Mouse (Mus musculus): Measurements from ENCODE around the gene Ptprs. TPM values are rescaled to one million over a fixed set of nuclear protein-coding genes. Genes with fewer than 3 reads are reported as not detected.
A peak's percentile ranks its signal among the peaks of the same experiment; 100 is the strongest.

The Ptprs gene
- 69.5 and 83.2 TPM in 2 replicates for polyA plus RNA-seq (2016; fragmentation: Nextera tagmentation; extraction: Ambion mirVana)

DNA sequence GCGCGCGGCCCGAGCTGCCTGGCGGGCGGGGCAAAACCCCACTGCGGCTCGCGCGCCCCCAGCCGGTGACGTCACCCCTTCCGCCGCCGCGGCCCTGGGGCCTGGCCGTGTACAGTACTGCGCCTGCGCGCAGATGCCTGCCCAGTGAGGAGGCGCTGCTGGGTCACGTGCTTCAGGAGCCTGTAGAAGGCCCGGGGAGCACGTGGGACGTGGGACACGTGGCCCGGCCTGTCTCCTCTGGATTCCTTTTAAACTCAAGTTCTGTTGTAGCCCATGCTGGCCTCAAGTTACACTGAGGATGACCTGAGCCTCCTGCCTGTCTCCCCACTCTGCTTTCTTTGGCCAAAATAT lies at the start of gene Ptprs:
Gene Ptprs, minus strand, starts transcription at position 82 of the 351 bp plus-strand sequence.
- Histone ChIP-seq H3K9me3 (replicated peaks) (no peaks in the 10 kb centered on the region), H3K36me3 (no peaks in the 10 kb centered on the region), H3K27me3 (ENCODE audit: low read depth, poor library complexity, severe bottlenecking) (peaks cover 62% of the 10 kb centered on the region), H3K4me3 (peak within 1 kb of the TSS; percentile 69), H3K27ac (peak within 1 kb of the TSS; percentile 92), H3K4me1 (peaks cover 51% of the 10 kb centered on the region)
- DNase-seq (ENCODE audit: low spot score) = peak; percentile 98
- under 1% methylated on average over 27 of the region's 27 CpGs for WGBS

DNA sequence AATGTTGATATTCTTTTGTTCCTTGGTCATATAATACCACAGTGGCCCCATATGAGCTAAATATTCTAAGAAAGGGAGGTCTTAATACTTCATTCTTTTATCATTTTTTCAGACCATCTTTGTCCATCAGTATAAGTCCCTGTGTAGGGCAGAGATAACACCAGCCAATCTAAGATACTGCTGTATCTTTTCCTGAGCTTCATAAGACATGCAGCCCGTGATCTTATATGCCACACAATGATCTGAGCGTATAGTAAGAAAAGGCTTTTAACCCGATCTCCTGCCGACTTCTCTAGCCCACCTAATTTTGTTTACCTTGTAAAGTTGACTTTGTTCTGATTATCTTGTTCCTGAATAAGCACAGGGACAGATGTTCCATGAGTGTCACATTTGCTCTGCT lies 48.7 kb upstream of the Ptprs start:
- WGBS = 86% methylated on average over 4 of the region's 4 CpGs
- Histone ChIP-seq H3K9me3 (replicated peaks) (no peaks in the 10 kb centered on the region), H3K36me3 (no peaks in the 10 kb centered on the region), H3K4me1 (no peaks in the 10 kb centered on the region), H3K27ac (no peak overlapping the region), H3K27me3 (ENCODE audit: low read depth, poor library complexity, severe bottlenecking) (no peaks in the 10 kb centered on the region), H3K4me3 (no peak overlapping the region)
- DNase-seq (ENCODE audit: low spot score) = no peak

GRCm38 (mm10) chr17:56522744-56523143 lies 46.5 kb upstream of the Ptprs start:
- DNase-seq (ENCODE audit: low spot score) = peak; percentile 22
- 65% methylated on average over 1 of the region's 1 CpGs for WGBS
- Histone ChIP-seq H3K4me3 (no peak overlapping the region), H3K4me1 (no peaks in the 10 kb centered on the region), H3K9me3 (replicated peaks) (no peaks in the 10 kb centered on the region), H3K27ac (no peak overlapping the region), H3K36me3 (no peaks in the 10 kb centered on the region), H3K27me3 (ENCODE audit: low read depth, poor library complexity, severe bottlenecking) (no peaks in the 10 kb centered on the region)

DNA sequence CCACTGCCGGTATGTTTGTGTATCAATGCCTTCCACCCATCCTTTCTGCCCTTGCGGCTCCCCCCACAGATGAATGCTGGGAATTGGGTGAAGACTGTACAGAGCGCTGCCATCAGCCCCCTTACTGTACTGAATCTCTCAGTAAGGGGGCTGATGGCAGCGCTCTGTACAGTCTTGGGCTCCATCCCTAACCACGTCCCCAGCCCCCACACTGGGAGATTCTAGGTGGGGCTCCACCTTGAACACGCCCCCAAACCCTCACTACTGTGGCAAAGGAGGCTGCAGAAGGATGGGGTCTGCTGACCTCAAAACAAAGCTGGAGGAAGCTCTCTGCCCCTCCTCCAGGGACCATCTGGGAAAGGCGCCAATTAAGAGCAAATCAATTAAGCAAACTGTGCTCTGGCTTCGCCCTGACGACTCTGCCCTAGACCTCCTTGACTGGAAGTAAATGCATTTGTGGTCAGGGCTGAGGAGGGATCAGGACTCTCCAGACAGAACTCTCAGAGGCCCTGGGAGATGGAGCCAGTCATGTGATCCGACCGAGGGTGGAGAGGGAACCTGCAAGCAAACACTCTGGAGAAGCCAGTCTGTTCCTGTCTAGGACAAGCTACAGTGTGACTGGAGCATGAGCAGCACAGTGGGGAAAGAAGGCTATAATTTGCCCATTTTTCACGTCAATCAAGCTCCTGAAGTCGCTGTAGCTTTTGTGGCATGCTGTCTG lies 39.6 kb upstream of the Ptprs start:
- WGBS = 12% methylated on average over 13 of the region's 13 CpGs
- Histone ChIP-seq H3K4me3 (peak overlapping the region; percentile 8; the same call in 1 of the 2 replicates), H3K9me3 (replicated peaks) (no peaks in the 10 kb centered on the region), H3K27ac (peak overlapping the region; percentile 26; the same call in 1 of the 2 replicates), H3K4me1 (peaks cover 29% of the 10 kb centered on the region), H3K27me3 (ENCODE audit: low read depth, poor library complexity, severe bottlenecking) (peaks cover 56% of the 10 kb centered on the region), H3K36me3 (no peaks in the 10 kb centered on the region)
- DNase-seq (ENCODE audit: low spot score) = peak; percentile 44

GRCm38 (mm10) chr17:56514916-56515315 lies 38.6 kb upstream of the Ptprs start:
- no peak overlapping the region for H3K27ac ChIP-seq
- no peak overlapping the region for H3K4me3 ChIP-seq
- H3K27me3 ChIP-seq (ENCODE audit: low read depth, poor library complexity, severe bottlenecking) = peaks cover 66% of the 10 kb centered on the region
- H3K9me3 ChIP-seq (replicated peaks) = no peaks in the 10 kb centered on the region
- 62% methylated on average over 12 of the region's 12 CpGs for WGBS
- peaks cover 39% of the 10 kb centered on the region for H3K4me1 ChIP-seq
- peak; percentile 28 for DNase-seq (ENCODE audit: low spot score)
- no peaks in the 10 kb centered on the region for H3K36me3 ChIP-seq

DNA sequence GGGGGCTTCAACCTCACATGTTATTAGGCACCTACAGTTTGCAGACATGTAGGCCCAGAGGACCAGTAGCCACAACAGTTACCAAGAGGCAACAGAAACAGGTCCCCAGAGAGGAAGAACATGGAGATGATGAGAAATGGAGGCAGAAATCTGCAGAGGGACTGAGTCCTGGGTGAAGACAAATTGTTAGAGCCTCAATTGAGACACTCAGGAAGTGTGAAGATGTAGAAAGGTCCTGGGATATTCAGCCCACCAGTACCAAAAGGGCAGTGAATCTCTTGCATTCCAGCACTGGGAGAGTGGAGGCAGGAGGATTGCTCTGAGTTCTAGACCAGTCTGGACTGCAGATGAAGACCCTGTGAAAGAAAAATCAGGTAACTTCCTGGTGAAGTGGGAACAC lies 38.0 kb upstream of the Ptprs start:
- DNase-seq (ENCODE audit: low spot score) = no peak
- Histone ChIP-seq H3K9me3 (replicated peaks) (no peaks in the 10 kb centered on the region), H3K27ac (no peak overlapping the region), H3K27me3 (ENCODE audit: low read depth, poor library complexity, severe bottlenecking) (peaks cover 72% of the 10 kb centered on the region), H3K36me3 (no peaks in the 10 kb centered on the region), H3K4me3 (no peak overlapping the region), H3K4me1 (peaks cover 44% of the 10 kb centered on the region)

GRCm38 (mm10) chr17:56512310-56512709 lies 36.0 kb upstream of the Ptprs start, which contains the start of gene Znrf4:
Gene Znrf4, minus strand, starts transcription at chr17:56512431.
- Histone ChIP-seq H3K4me1 (peaks cover 54% of the 10 kb centered on the region), H3K9me3 (replicated peaks) (no peaks in the 10 kb centered on the region), H3K4me3 (peak within 1 kb of the TSS; percentile 37), H3K27me3 (ENCODE audit: low read depth, poor library complexity, severe bottlenecking) (peaks cover 84% of the 10 kb centered on the region), H3K27ac (peak within 1 kb of the TSS; percentile 42), H3K36me3 (no peaks in the 10 kb centered on the region)
- peak; percentile 35 for DNase-seq (ENCODE audit: low spot score)
- 59% methylated on average over 22 of the region's 22 CpGs for WGBS

GRCm38 (mm10) chr17:56511707-56512090 lies 35.4 kb upstream of the Ptprs start:
- 24% methylated on average over 29 of the region's 29 CpGs for WGBS
- no peak for DNase-seq (ENCODE audit: low spot score)
- Histone ChIP-seq H3K4me3 (peak overlapping the region; percentile 37), H3K27me3 (ENCODE audit: low read depth, poor library complexity, severe bottlenecking) (peaks cover 84% of the 10 kb centered on the region), H3K27ac (peak overlapping the region; percentile 42), H3K36me3 (no peaks in the 10 kb centered on the region), H3K4me1 (peaks cover 57% of the 10 kb centered on the region), H3K9me3 (replicated peaks) (no peaks in the 10 kb centered on the region)

GRCm38 (mm10) chr17:56510970-56511706 lies 34.9 kb upstream of the Ptprs start:
- Histone ChIP-seq H3K27ac (peak overlapping the region; percentile 42), H3K4me1 (peaks cover 60% of the 10 kb centered on the region), H3K4me3 (peak overlapping the region; percentile 37), H3K36me3 (no peaks in the 10 kb centered on the region), H3K9me3 (replicated peaks) (no peaks in the 10 kb centered on the region), H3K27me3 (ENCODE audit: low read depth, poor library complexity, severe bottlenecking) (peaks cover 80% of the 10 kb centered on the region)
- DNase-seq (ENCODE audit: low spot score) = peak; percentile 57
- 9% methylated on average over 60 of the region's 60 CpGs for WGBS

- no peaks in the 10 kb centered on the region for H3K9me3 ChIP-seq (replicated peaks)
- DNase-seq (ENCODE audit: low spot score) = no peak
- WGBS = 30% methylated on average over 27 of the region's 27 CpGs
- peaks cover 60% of the 10 kb centered on the region for H3K4me1 ChIP-seq
- H3K27me3 ChIP-seq (ENCODE audit: low read depth, poor library complexity, severe bottlenecking) = peaks cover 74% of the 10 kb centered on the region
- peak overlapping the region; percentile 37 for H3K4me3 ChIP-seq
- H3K36me3 ChIP-seq = no peaks in the 10 kb centered on the region
- peak overlapping the region; percentile 58; the same call in 1 of the 2 replicates for H3K27ac ChIP-seq
These were observed 34.2 kb upstream of the Ptprs start for GRCm38 (mm10) chr17:56510473-56510969.

- Histone ChIP-seq H3K27ac (peak overlapping the region; percentile 58; the same call in 1 of the 2 replicates), H3K4me3 (peak overlapping the region; percentile 31), H3K27me3 (ENCODE audit: low read depth, poor library complexity, severe bottlenecking) (peaks cover 68% of the 10 kb centered on the region), H3K36me3 (no peaks in the 10 kb centered on the region), H3K9me3 (replicated peaks) (no peaks in the 10 kb centered on the region), H3K4me1 (peaks cover 54% of the 10 kb centered on the region)
- DNase-seq (ENCODE audit: low spot score) = peak; percentile 86
- WGBS = 4% methylated on average over 35 of the region's 37 CpGs
These were observed 33.6 kb upstream of the Ptprs start for GRCm38 (mm10) chr17:56509707-56510472.

DNA sequence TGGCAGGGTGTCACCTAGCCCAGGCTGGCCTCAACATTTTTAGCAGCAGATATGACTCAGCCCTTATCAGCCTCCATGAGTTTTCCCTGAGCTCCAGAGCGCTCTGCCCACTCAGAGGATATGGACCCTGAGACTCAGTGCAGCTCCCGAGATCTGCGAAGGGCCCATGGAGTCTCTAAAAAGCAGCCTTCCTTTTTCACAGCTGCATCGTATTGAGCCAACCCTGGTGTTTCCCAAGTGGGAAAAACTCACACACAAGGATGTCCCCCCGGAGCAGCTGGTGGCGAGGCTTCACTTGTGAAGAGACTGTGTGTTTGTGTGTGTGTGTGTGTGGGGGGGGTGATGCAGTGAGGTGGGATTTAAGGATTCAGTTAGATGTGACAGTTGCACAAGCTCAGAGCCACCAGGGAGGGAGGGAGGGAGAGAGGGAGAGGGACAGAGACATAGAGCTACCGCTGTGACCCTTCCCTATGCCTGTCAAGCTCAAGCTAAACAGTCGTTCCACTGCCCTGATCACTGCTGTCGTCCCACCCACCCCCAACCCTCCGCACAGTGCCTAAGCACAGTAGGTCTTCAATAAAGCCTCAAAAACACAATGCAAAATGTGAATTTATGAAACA lies 32.8 kb upstream of the Ptprs start:
- DNase-seq (ENCODE audit: low spot score) = no peak
- Histone ChIP-seq H3K9me3 (replicated peaks) (no peaks in the 10 kb centered on the region), H3K4me3 (peak overlapping the region; percentile 31), H3K4me1 (peaks cover 53% of the 10 kb centered on the region), H3K36me3 (no peaks in the 10 kb centered on the region), H3K27me3 (ENCODE audit: low read depth, poor library complexity, severe bottlenecking) (peaks cover 60% of the 10 kb centered on the region), H3K27ac (no peak overlapping the region)
- WGBS = 40% methylated on average over 10 of the region's 10 CpGs

Data from limb, embryonic 10.5 days (tissue).